11 mouse cellular contexts compared by ENCODE assay signal in genomic region chr15:7044081-7044749, GRCm38 (mm10). TPM values are rescaled to one million over a fixed set of nuclear protein-coding genes. Genes with fewer than 3 reads are reported as not detected.
A peak's percentile ranks its signal among the peaks of the same experiment; 100 is the strongest.
DNase-seq lines count a peak whose midpoint lies in the region; ATAC-seq and TF ChIP-seq lines count a peak whose summit lies in the region.
"Had no signal": no experiment of that assay in that cellular context is flagged by ENCODE, and none has a peak within 500 bp of the region (broad histone marks: within the 10 kb centered on the region; RNA-seq: fewer than 3 reads in every experiment).

No protein-coding gene starts in this region.

- intact Hi-C loops in heart, postnatal 25 days (cut with DNase I) = no loop called here

- WGBS in liver, postnatal 0 days (ENCODE audit: insufficient replicate concordance) = 24% methylated on average over 11 of the region's 11 CpGs
- WGBS in midbrain, embryonic 13.5 days = 84% methylated on average over 11 of the region's 11 CpGs

- 0 out of 2 replicates have a peak, but pooled peaks cover 4% of the 10 kb centered on the region for H3K27me3 ChIP-seq in G1E (ENCODE audit: insufficient read depth, low read length)
- H3K27me3 ChIP-seq in liver, postnatal 0 days (ENCODE audit: insufficient read depth, low read length) = no peaks in the 10 kb centered on the region
- H3K27me3 ChIP-seq in midbrain, embryonic 13.5 days = no peaks in the 10 kb centered on the region

- no peak overlapping the region for H3K4me3 ChIP-seq in G1E (ENCODE audit: low read depth, low read length)
- H3K4me3 ChIP-seq in liver, postnatal 0 days (ENCODE audit: low read depth, low read length) = no peak overlapping the region
- no peak overlapping the region for H3K4me3 ChIP-seq in midbrain, embryonic 13.5 days (replicated peaks)
- H3K4me3 ChIP-seq: forebrain, embryonic 10.5 days had no signal

- TF ChIP-seq CTCF in G1E (IDR thresholded peaks at IDR 0.05; ENCODE audit: low read depth, low read length) = no peak
- TF ChIP-seq CTCF in liver, postnatal 0 days (IDR thresholded peaks at IDR 0.05; ENCODE audit: low read depth) = no peak

- peak; percentile 59 for ATAC-seq in G1E (ENCODE audit: extremely low read depth, insufficient number of reproducible peaks, low FRiP score, poor library complexity, severe bottlenecking)
- peak; percentile 67 for ATAC-seq in liver, postnatal 0 days
- no peak for ATAC-seq in midbrain, embryonic 13.5 days

- no peak overlapping the region for H3K4me2 ChIP-seq in liver, postnatal 0 days (ENCODE audit: low read depth, low read length)
- H3K4me2 ChIP-seq in midbrain, embryonic 13.5 days (replicated peaks) = no peak overlapping the region
- H3K4me2 ChIP-seq: hindbrain, embryonic 14.5 days had no signal

- no peak overlapping the region for H3K27ac ChIP-seq in liver, postnatal 0 days (ENCODE audit: low read depth)
- H3K27ac ChIP-seq in midbrain, embryonic 13.5 days = no peak overlapping the region
- H3K27ac ChIP-seq: forebrain, embryonic 10.5 days; hindbrain, embryonic 14.5 days had no signal

- no peaks in the 10 kb centered on the region for H3K36me3 ChIP-seq in G1E (replicated peaks)
- H3K36me3 ChIP-seq in liver, postnatal 0 days (replicated peaks; ENCODE audit: insufficient read depth, low read length) = no peaks in the 10 kb centered on the region
- H3K36me3 ChIP-seq in midbrain, embryonic 13.5 days = no peaks in the 10 kb centered on the region
- H3K36me3 ChIP-seq: forebrain, embryonic 10.5 days had no signal

- DNase-seq in heart, adult 9 months (ENCODE audit: low spot score in 2 of 2) = peak; percentile 21 to 22
- no peak for DNase-seq in heart, postnatal 25 days (ENCODE audit: low spot score)
- DNase-seq in G1E (ENCODE audit: low spot score) = no peak
- DNase-seq in fibroblast of lung, adult 2 months (ENCODE audit: low read depth) = peak; percentile 19
- DNase-seq in liver, postnatal 0 days = no peak
- DNase-seq in cerebellum, adult 9-11 months = no peak
- DNase-seq: adrenal gland, adult 8-10 months; layer of hippocampus, adult 9-11 months had no signal

- no peak overlapping the region for H3K9ac ChIP-seq in liver, postnatal 0 days (replicated peaks)
- H3K9ac ChIP-seq in midbrain, embryonic 13.5 days (replicated peaks) = no peak overlapping the region
- H3K9ac ChIP-seq: hindbrain, embryonic 14.5 days had no signal

- no peaks in the 10 kb centered on the region for H3K9me3 ChIP-seq in G1E (replicated peaks)
- H3K9me3 ChIP-seq in liver, postnatal 0 days (ENCODE audit: low read length) = no peaks in the 10 kb centered on the region
- no peaks in the 10 kb centered on the region for H3K9me3 ChIP-seq in midbrain, embryonic 13.5 days
- H3K9me3 ChIP-seq: forebrain, embryonic 10.5 days had no signal

- no peaks in the 10 kb centered on the region for H3K4me1 ChIP-seq in G1E (ENCODE audit: insufficient read depth, low read depth, low read length)
- peaks cover 8% of the 10 kb centered on the region for H3K4me1 ChIP-seq in liver, postnatal 0 days (ENCODE audit: insufficient read depth)
- peaks cover 8% of the 10 kb centered on the region; the same call in 1 of the 2 replicates for H3K4me1 ChIP-seq in midbrain, embryonic 13.5 days (replicated peaks)

- peak; percentile 22; the same call in 1 of the 2 replicates for TF ChIP-seq EP300 in liver, postnatal 0 days (IDR thresholded peaks at IDR 0.05; ENCODE audit: low read depth)

RNA-seq across cellular contexts. Expression of gene Lifr, which starts 46.2 kb away (rescaled TPM):
- 10 to 100 TPM; 53.8 to 63.4 TPM for total RNA-seq in heart, postnatal 25 days (2021)
- not detected in 2 replicates for total RNA-seq in G1E (2014; fragmentation: Nextera tagmentation)
- 0.06 and 0.11 TPM in 2 replicates for total RNA-seq in G1E (2017)
- not detected in 2 replicates for polyA plus RNA-seq in G1E (2012)
- 49.1 and 51.4 TPM in 2 replicates for polyA plus RNA-seq in liver, postnatal 0 days (2015; fragmentation: Nextera tagmentation; extraction: Ambion mirVana)
- 7.1 and 8.2 TPM in 2 replicates for polyA plus RNA-seq in midbrain, embryonic 13.5 days (2015; fragmentation: Nextera tagmentation; extraction: Ambion mirVana)

Comparison
In these comparisons a context has a peak if more than half of its experiments do, and no peak if none do; other contexts are left out.
1. DNase-seq: peak in heart, adult 9 months (2 of 2) and fibroblast of lung, adult 2 months (single experiment); none in heart, postnatal 25 days (single experiment), G1E (single experiment), liver, postnatal 0 days (single experiment) and cerebellum, adult 9-11 months (single experiment).